Comparison of ENCODE assay signal across 8 mouse cellular contexts in the genomic region with DNA sequence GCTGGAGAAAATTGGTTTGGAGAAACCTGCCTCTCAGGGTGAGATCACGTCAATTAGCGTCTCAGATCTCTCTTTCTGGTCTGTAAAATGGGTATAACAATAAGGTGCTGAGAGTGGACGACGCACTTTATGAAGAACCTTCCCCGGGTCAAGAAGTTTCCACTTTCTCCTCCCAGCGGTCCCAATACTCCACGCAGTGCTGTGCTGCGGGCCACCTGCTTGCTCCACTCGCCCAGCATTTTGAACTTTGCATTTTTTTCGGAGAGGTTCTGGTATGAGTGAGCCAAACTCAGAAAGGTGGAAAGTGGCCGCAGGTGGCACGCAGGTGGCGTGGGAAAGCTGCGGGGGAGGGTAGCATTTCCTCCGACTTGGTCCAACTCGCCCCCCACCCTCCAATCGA. TPM values are rescaled to one million over a fixed set of nuclear protein-coding genes. Genes with fewer than 3 reads are reported as not detected.
DNase-seq lines count a peak whose midpoint lies in the region; ATAC-seq and TF ChIP-seq lines count a peak whose summit lies in the region.

No protein-coding gene starts in this region.

- peak; percentile 22 for DNase-seq in lung, postnatal 0 days (ENCODE audit: low spot score)
- no peak for DNase-seq in lung, postnatal 36 days
- DNase-seq in forebrain, embryonic 10.5 days (ENCODE audit: extremely low spot score, low spot score), result no peak
- DNase-seq in spleen, postnatal 4 days (ENCODE audit: low spot score in 2 of 2), result no peak
- no peak for DNase-seq in right cerebral cortex, postnatal 25 days

- H3K4me2 ChIP-seq in lung, postnatal 0 days (replicated peaks; ENCODE audit: low read depth, low read length), result peak overlapping the region; percentile 83
- H3K4me2 ChIP-seq in limb, embryonic 12.5 days, result peak overlapping the region; percentile 82

- 2% methylated on average over 16 of the region's 17 CpGs for WGBS in lung, postnatal 0 days
- WGBS in forebrain, embryonic 10.5 days, result under 1% methylated on average over 17 of the region's 17 CpGs
- WGBS in limb, embryonic 12.5 days, result 2% methylated on average over 17 of the region's 17 CpGs
- WGBS in olfactory bulb, adult 2 months, result 2% methylated on average over 17 of the region's 17 CpGs

- peak overlapping the region; percentile 43 for H3K27ac ChIP-seq in lung, postnatal 0 days (ENCODE audit: low read length)
- H3K27ac ChIP-seq in forebrain, embryonic 10.5 days, result peak overlapping the region; percentile 89
- H3K27ac ChIP-seq in limb, embryonic 12.5 days, result no peak overlapping the region
- H3K27ac ChIP-seq in olfactory bulb, adult 2 months (ENCODE audit: insufficient read depth, low read depth, low read length), result no peak overlapping the region

- ATAC-seq in lung, postnatal 0 days, result peak; percentile 45
- no peak for ATAC-seq in limb, embryonic 12.5 days (ENCODE audit: insufficient number of reproducible peaks, insufficient read depth, low FRiP score, low TSS enrichment, low read depth)
- no peak for ATAC-seq in inflammation-experienced regulatory T-cells, adult 6 months

- H3K9me3 ChIP-seq in lung, postnatal 0 days (ENCODE audit: low read length), result no peaks in the 10 kb centered on the region
- no peaks in the 10 kb centered on the region; the same call in 1 of the 2 replicates for H3K9me3 ChIP-seq in forebrain, embryonic 10.5 days
- H3K9me3 ChIP-seq in limb, embryonic 12.5 days, result no peaks in the 10 kb centered on the region

- H3K4me1 ChIP-seq in lung, postnatal 0 days (ENCODE audit: insufficient read depth, low read depth, low read length), result no peaks in the 10 kb centered on the region
- H3K4me1 ChIP-seq in forebrain, embryonic 10.5 days, result peaks cover 30% of the 10 kb centered on the region
- H3K4me1 ChIP-seq in limb, embryonic 12.5 days (replicated peaks), result no peaks in the 10 kb centered on the region
- peaks cover 7% of the 10 kb centered on the region; the same call in 1 of the 2 replicates for H3K4me1 ChIP-seq in olfactory bulb, adult 2 months (ENCODE audit: control insufficient read depth, insufficient read depth, low read length)

- H3K4me3 ChIP-seq in lung, postnatal 0 days (ENCODE audit: low read depth, low read length), result peak overlapping the region; percentile 63
- H3K4me3 ChIP-seq in forebrain, embryonic 10.5 days, result peak overlapping the region; percentile 69
- H3K4me3 ChIP-seq in limb, embryonic 12.5 days (replicated peaks), result peak overlapping the region; percentile 56
- H3K4me3 ChIP-seq in olfactory bulb, adult 2 months (ENCODE audit: insufficient read depth, low read depth, low read length), result peak overlapping the region; percentile 61

- no peaks in the 10 kb centered on the region for H3K27me3 ChIP-seq in lung, postnatal 0 days (replicated peaks; ENCODE audit: insufficient read depth, low read length)
- H3K27me3 ChIP-seq in forebrain, embryonic 10.5 days (ENCODE audit: poor library complexity, severe bottlenecking), result peaks cover 20% of the 10 kb centered on the region
- H3K27me3 ChIP-seq in limb, embryonic 12.5 days, result peaks cover 30% of the 10 kb centered on the region

- no peak for TF ChIP-seq POLR2A in olfactory bulb, adult 2 months (IDR thresholded peaks at IDR 0.05; ENCODE audit: insufficient read depth, low read depth, low read length)

- TF ChIP-seq EP300 in lung, postnatal 0 days (IDR thresholded peaks at IDR 0.05), result no peak

- TF ChIP-seq CTCF in lung, postnatal 0 days (IDR thresholded peaks at IDR 0.05), result no peak
- TF ChIP-seq CTCF in olfactory bulb, adult 2 months (IDR thresholded peaks at IDR 0.05; ENCODE audit: insufficient read depth, low read depth, low read length), result no peak

- no peaks in the 10 kb centered on the region; the same call in 1 of the 2 replicates for H3K36me3 ChIP-seq in lung, postnatal 0 days (ENCODE audit: insufficient read depth, low read length)
- peaks cover 21% of the 10 kb centered on the region for H3K36me3 ChIP-seq in forebrain, embryonic 10.5 days (replicated peaks)
- no peaks in the 10 kb centered on the region for H3K36me3 ChIP-seq in limb, embryonic 12.5 days

- H3K9ac ChIP-seq in lung, postnatal 0 days (replicated peaks; ENCODE audit: low read depth), result peak overlapping the region; percentile 51
- H3K9ac ChIP-seq in limb, embryonic 12.5 days (replicated peaks), result peak overlapping the region; percentile 44; the same call in 1 of the 2 replicates

RNA-seq across cellular contexts. Expression of a gene that starts 1.1 kb away (rescaled TPM):
- 31.9 and 32.5 TPM in 2 replicates for polyA plus RNA-seq in lung, postnatal 0 days (2015; fragmentation: Nextera tagmentation; extraction: Ambion mirVana)
- polyA plus RNA-seq in forebrain, embryonic 10.5 days (2016; fragmentation: Nextera tagmentation; extraction: Ambion mirVana), result 19.6 and 23.2 TPM in 2 replicates
- 12.4 and 14.7 TPM in 2 replicates for polyA plus RNA-seq in limb, embryonic 12.5 days (2016; fragmentation: Nextera tagmentation; extraction: Ambion mirVana)
- polyA plus RNA-seq in olfactory bulb, adult 2 months (2012; ENCODE audit: insufficient read depth, insufficient read length, low replicate concordance, missing spikeins), result not detected in 2 replicates
- polyA plus RNA-seq in inflammation-experienced regulatory T-cells, adult 6 months (2017; shearing (Covaris generic)), result 1 to 10 TPM in 2 of 3 experiments, under 1 TPM in 1; 0.85 to 1.5 (median 1.2) TPM

RNA-seq across cellular contexts. Expression of a gene that starts 49.1 kb away (rescaled TPM):
- polyA plus RNA-seq in lung, postnatal 0 days (2015; fragmentation: Nextera tagmentation; extraction: Ambion mirVana), result 17.6 and 20.0 TPM in 2 replicates
- polyA plus RNA-seq in forebrain, embryonic 10.5 days (2016; fragmentation: Nextera tagmentation; extraction: Ambion mirVana), result 30.2 and 32.2 TPM in 2 replicates
- polyA plus RNA-seq in limb, embryonic 12.5 days (2016; fragmentation: Nextera tagmentation; extraction: Ambion mirVana), result 43.1 and 45.9 TPM in 2 replicates
- not detected in 2 replicates for polyA plus RNA-seq in olfactory bulb, adult 2 months (2012; ENCODE audit: insufficient read depth, insufficient read length, low replicate concordance, missing spikeins)
- 10 to 100 TPM; 13.7 to 22.4 (median 17.9) TPM for polyA plus RNA-seq in inflammation-experienced regulatory T-cells, adult 6 months (2017; shearing (Covaris generic))

RNA-seq across cellular contexts. Expression of a gene that starts 49.2 kb away (rescaled TPM):
- polyA plus RNA-seq in lung, postnatal 0 days (2015; fragmentation: Nextera tagmentation; extraction: Ambion mirVana), result 4.2 and 6.9 TPM in 2 replicates
- 36.5 and 37.6 TPM in 2 replicates for polyA plus RNA-seq in forebrain, embryonic 10.5 days (2016; fragmentation: Nextera tagmentation; extraction: Ambion mirVana)
- 39.1 and 43.5 TPM in 2 replicates for polyA plus RNA-seq in limb, embryonic 12.5 days (2016; fragmentation: Nextera tagmentation; extraction: Ambion mirVana)
- polyA plus RNA-seq in olfactory bulb, adult 2 months (2012; ENCODE audit: insufficient read depth, insufficient read length, low replicate concordance, missing spikeins), result not detected in 2 replicates
- 1 to 10 TPM; 2.1 to 5.4 (median 3.6) TPM for polyA plus RNA-seq in inflammation-experienced regulatory T-cells, adult 6 months (2017; shearing (Covaris generic))

Comparison
In these comparisons a context has a peak if more than half of its experiments do, and no peak if none do; other contexts are left out.
1. H3K27ac ChIP-seq: peak in lung, postnatal 0 days (single experiment) and forebrain, embryonic 10.5 days (single experiment); none in limb, embryonic 12.5 days (single experiment) and olfactory bulb, adult 2 months (single experiment).
2. RNA of a gene that starts 49.1 kb away (polyA plus RNA-seq): 43.1 to 45.9 TPM in limb, embryonic 12.5 days, 30.2 to 32.2 TPM in forebrain, embryonic 10.5 days, 17.6 to 20.0 TPM in lung, postnatal 0 days and 13.7 to 22.4 TPM in inflammation-experienced regulatory T-cells, adult 6 months; not detected in olfactory bulb, adult 2 months; every median in the first group is over 10 times any median in the second.
3. Peak in every context shown above with its lines, with median percentiles within 50 percentile points of each other: H3K4me3 ChIP-seq.